Mouse (Mus musculus) midbrain, embryonic 11.5 days (tissue): ENCODE measurements around the gene Olfr1126. TPM values are rescaled to one million over a fixed set of nuclear protein-coding genes. Genes with fewer than 3 reads are reported as not detected.

Experiments
- polyA plus RNA-seq: library from polyadenylated mRNA; unstranded; fragments of >200 nt; fragmentation: Nextera tagmentation; extraction: Ambion mirVana; gene quantifications from 2 replicates; pipeline ENCODE4 v1.2.1, GENCODE M21; 2014

Gene Olfr1126
- polyA plus RNA-seq, 1 experiment from 2014 or later: not detected

Other genes with a start within 250 kb of the Olfr1126 start
- not detected in 2 replicates for gene Olfr1113, start 245.0 kb upstream of the Olfr1126 start, polyA plus RNA-seq
- not detected in 2 replicates for gene Olfr1115, start 205.9 kb upstream of the Olfr1126 start, polyA plus RNA-seq
- gene Olfr1116, start 186.4 kb upstream of the Olfr1126 start, polyA plus RNA-seq: not detected in 2 replicates
- gene Olfr1118, start 146.4 kb upstream of the Olfr1126 start, polyA plus RNA-seq: not detected in 2 replicates
- not detected in 2 replicates for gene Olfr1120, start 99.1 kb upstream of the Olfr1126 start, polyA plus RNA-seq
- gene Olfr1121, start 84.1 kb upstream of the Olfr1126 start, polyA plus RNA-seq: not detected in 2 replicates
- not detected in 2 replicates for gene Olfr1122, start 68.1 kb upstream of the Olfr1126 start, polyA plus RNA-seq
- gene Olfr1123, start 37.3 kb upstream of the Olfr1126 start, polyA plus RNA-seq: not detected in 2 replicates
- not detected in 2 replicates for gene Olfr1124, start 23.7 kb upstream of the Olfr1126 start, polyA plus RNA-seq
- not detected in 2 replicates for gene Pramel7, start 43.1 kb downstream of the Olfr1126 start, polyA plus RNA-seq
- gene Pramel6, start 52.6 kb downstream of the Olfr1126 start, polyA plus RNA-seq: not detected in 2 replicates
- not detected in 2 replicates for gene Olfr153, start 77.8 kb downstream of the Olfr1126 start, polyA plus RNA-seq
- gene Olfr1128, start 91.6 kb downstream of the Olfr1126 start, polyA plus RNA-seq: not detected in 2 replicates
- not detected in 2 replicates for gene Olfr1129, start 119.9 kb downstream of the Olfr1126 start, polyA plus RNA-seq
- not detected in 2 replicates for gene Olfr1130, start 152.2 kb downstream of the Olfr1126 start, polyA plus RNA-seq
- not detected in 2 replicates for gene Olfr1131, start 173.1 kb downstream of the Olfr1126 start, polyA plus RNA-seq
- gene Olfr1132, start 183.6 kb downstream of the Olfr1126 start, polyA plus RNA-seq: not detected in 2 replicates
- gene Olfr1133, start 193.4 kb downstream of the Olfr1126 start, polyA plus RNA-seq: not detected in 2 replicates
- gene Olfr1134, start 204.5 kb downstream of the Olfr1126 start, polyA plus RNA-seq: not detected in 2 replicates
- not detected in 2 replicates for gene Olfr1135, start 219.7 kb downstream of the Olfr1126 start, polyA plus RNA-seq
- not detected in 2 replicates for gene Olfr1136, start 240.0 kb downstream of the Olfr1126 start, polyA plus RNA-seq